Mouse (Mus musculus): Measurements from ENCODE around the gene Pelo.

Pelo gene

GRCm38 (mm10) chr13:115090069-115090976 lies at the start of gene Pelo:
Gene Pelo, minus strand, starts transcription at chr13:115090186.
- in situ Hi-C loops (cut with MseI, MboI): no loop called here

GRCm38 (mm10) chr13:115138513-115138912 lies 48.5 kb upstream of the Pelo start:
- in situ Hi-C loops (cut with MseI, MboI): no loop called here

- in situ Hi-C loops (cut with MseI, MboI): no loop called here
Observed at GRCm38 (mm10) chr13:115136761-115137160, 46.8 kb upstream of the Pelo start.

- in situ Hi-C loops (cut with MseI, MboI): no loop called here
Observed at GRCm38 (mm10) chr13:115132435-115132834, 42.4 kb upstream of the Pelo start.

GRCm38 (mm10) chr13:115131381-115131780 lies 41.4 kb upstream of the Pelo start:
- in situ Hi-C loops (cut with MseI, MboI): no loop called here

- in situ Hi-C loops (cut with MseI, MboI): no loop called here
Observed at GRCm38 (mm10) chr13:115130035-115130434, 40.0 kb upstream of the Pelo start.

GRCm38 (mm10) chr13:115127826-115128225 lies 37.8 kb upstream of the Pelo start:
- in situ Hi-C loops (cut with MseI, MboI): no loop called here

GRCm38 (mm10) chr13:115126534-115126933 lies 36.5 kb upstream of the Pelo start:
- in situ Hi-C loops (cut with MseI, MboI): no loop called here

GRCm38 (mm10) chr13:115125130-115125529 lies 35.1 kb upstream of the Pelo start:
- in situ Hi-C loops (cut with MseI, MboI): no loop called here

- in situ Hi-C loops (cut with MseI, MboI): no loop called here
Observed at GRCm38 (mm10) chr13:115124521-115124920, 34.5 kb upstream of the Pelo start.

GRCm38 (mm10) chr13:115118756-115119155 lies 28.8 kb upstream of the Pelo start:
- in situ Hi-C loops (cut with MseI, MboI): no loop called here

GRCm38 (mm10) chr13:115118195-115118594 lies 28.2 kb upstream of the Pelo start:
- in situ Hi-C loops (cut with MseI, MboI): no loop called here

- in situ Hi-C loops (cut with MseI, MboI): no loop called here
Observed at GRCm38 (mm10) chr13:115116930-115117621, 27.1 kb upstream of the Pelo start.

- in situ Hi-C loops (cut with MseI, MboI): no loop called here
Observed at GRCm38 (mm10) chr13:115109628-115110027, 19.6 kb upstream of the Pelo start.

- in situ Hi-C loops (cut with MseI, MboI): no loop called here
Observed at GRCm38 (mm10) chr13:115107436-115107835, 17.4 kb upstream of the Pelo start.

GRCm38 (mm10) chr13:115106183-115106582 lies 16.2 kb upstream of the Pelo start:
- in situ Hi-C loops (cut with MseI, MboI): no loop called here

GRCm38 (mm10) chr13:115102754-115103153 lies 12.8 kb upstream of the Pelo start:
- in situ Hi-C loops (cut with MseI, MboI): no loop called here

GRCm38 (mm10) chr13:115101355-115102191 lies 11.6 kb upstream of the Pelo start, which contains the start of the genes Gm49395 and Itga1:
Gene Gm49395, minus strand, starts transcription at chr13:115101921.
Gene Itga1, minus strand, starts transcription at chr13:115101964.
- in situ Hi-C loops (cut with MseI, MboI): no loop called here

- in situ Hi-C loops (cut with MseI, MboI): no loop called here
Observed at GRCm38 (mm10) chr13:115100381-115101177, 10.6 kb upstream of the Pelo start.

- in situ Hi-C loops (cut with MseI, MboI): no loop called here
Observed at GRCm38 (mm10) chr13:115099381-115099780, 9.4 kb upstream of the Pelo start.

- in situ Hi-C loops (cut with MseI, MboI): no loop called here
Observed at GRCm38 (mm10) chr13:115098227-115098626, 8.2 kb upstream of the Pelo start.

All from mouse trophoblast stem cell (cell line).